Mouse (Mus musculus) liver, embryonic 16.5 days (tissue): ENCODE results near the gene Galnt16. TPM values are rescaled to one million over a fixed set of nuclear protein-coding genes. Genes with fewer than 3 reads are reported as not detected.

Experiments used
- ATAC-seq: fragments of 200-750 bp; cut with Nextera tagmentation; 2 replicates; pipeline ENCODE4 v1.8.0; 2017; ENCODE audit warnings: low read depth, mild to moderate bottlenecking, moderate number of reproducible peaks, moderate library complexity
- H3K27ac ChIP-seq: fragments of 300-500 bp; sonication (generic); 2 replicates; pipeline ENCODE4 v1.5.1; 2014; ENCODE audit warnings: mild to moderate bottlenecking, low read length
- H3K27me3 ChIP-seq: fragments of 300-500 bp; sonication (generic); 2 replicates; pipeline ENCODE4 v1.6.1; 2014; ENCODE audit warnings: low read depth, low read length, mixed read lengths; ENCODE audit not compliant: control insufficient read depth, insufficient read depth
- H3K36me3 ChIP-seq: fragments of 300-500 bp; sonication (generic); 2 replicates; pipeline ENCODE4 v1.6.1; 2014; ENCODE audit warnings: mild to moderate bottlenecking; ENCODE audit not compliant: control insufficient read depth, insufficient read depth
- H3K4me1 ChIP-seq: fragments of 300-500 bp; sonication (generic); 2 replicates; pipeline ENCODE4 v1.6.1; 2014; ENCODE audit warnings: low read depth, low read length, mixed read lengths; ENCODE audit not compliant: control insufficient read depth
- H3K4me2 ChIP-seq: fragments of 300-500 bp; sonication (generic); 2 replicates; pipeline ENCODE4 v1.6.1; 2014; ENCODE audit warnings: low read depth, low read length, mixed read lengths
- H3K4me3 ChIP-seq: fragments of 300-500 bp; sonication (generic); 2 replicates; pipeline ENCODE4 v1.5.1; 2014; ENCODE audit warnings: low read depth, mild to moderate bottlenecking, low read length
- H3K9ac ChIP-seq: fragments of 300-500 bp; sonication (generic); 2 replicates; pipeline ENCODE4 v1.6.1; 2014; ENCODE audit warnings: low read depth, low read length
- H3K9me3 ChIP-seq: fragments of 300-500 bp; sonication (generic); replicated peaks from 2 replicates; pipeline ENCODE4 v1.6.1; 2016; ENCODE audit warnings: low read length; ENCODE audit not compliant: control insufficient read depth
- WGBS: fragments of 180-500 bp; shearing (Covaris S2); extraction: QIAGEN DNeasy Blood & Tissue Kit; methylation state at CpG from one replicate; pipeline ENCODE4 v1.1.7; 2014; ENCODE audit not compliant: insufficient replicate concordance; 5-methylcytosine and 5-hydroxymethylcytosine counted together
- polyA plus RNA-seq: library from polyadenylated mRNA; unstranded; fragments of >200 nt; fragmentation: Nextera tagmentation; extraction: Ambion mirVana; gene quantifications from 2 replicates; pipeline ENCODE4 v1.2.1, GENCODE M21; 2015

Gene Galnt16
- polyA plus RNA-seq, 1 experiment from 2014 or later = 0.53 TPM

DNA sequence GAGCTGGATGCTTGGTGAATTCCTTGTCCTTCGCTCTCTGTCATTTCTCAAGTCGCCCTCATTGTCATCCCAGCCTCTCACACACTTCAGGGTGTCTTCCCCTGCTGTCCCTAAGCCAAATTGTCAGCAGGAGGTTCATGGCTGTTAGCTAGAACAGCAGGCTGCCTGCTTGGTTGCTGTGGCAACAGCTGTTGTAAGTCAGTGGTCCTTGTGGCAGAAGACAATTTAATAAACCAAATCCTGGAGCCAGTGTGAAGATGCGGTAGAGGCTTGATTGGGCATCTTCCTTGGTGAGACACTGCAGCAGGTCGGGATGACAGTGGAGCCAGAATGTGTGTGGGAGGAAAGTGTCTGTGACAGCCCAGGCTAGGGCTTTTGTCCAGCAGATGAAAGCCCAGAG lies 27.2 kb downstream of the Galnt16 start:
- 25% methylated on average over 4 of the region's 4 CpGs for WGBS
- H3K4me3 ChIP-seq = no peak overlapping the region

DNA sequence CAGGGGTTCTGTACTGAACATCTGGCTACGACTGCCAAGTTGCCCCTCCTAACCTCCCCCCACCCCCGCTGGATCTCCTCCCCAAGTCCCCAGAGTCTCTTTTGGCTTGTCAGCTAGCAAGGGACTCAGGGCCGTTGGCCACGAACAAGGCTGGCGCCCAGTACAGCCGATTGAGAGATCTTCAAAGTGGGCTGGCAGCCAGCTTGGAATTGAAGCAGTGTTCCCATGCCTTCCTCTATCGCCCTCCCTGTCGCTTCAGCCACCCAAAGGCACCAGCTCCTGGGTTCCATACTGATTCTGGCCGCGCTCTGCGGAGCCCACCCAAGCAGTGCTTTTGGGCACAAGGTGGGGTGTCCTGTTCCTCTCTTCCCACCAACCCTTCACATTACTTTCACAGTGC lies 31.6 kb downstream of the Galnt16 start:
- no peaks in the 10 kb centered on the region for H3K9me3 ChIP-seq
- H3K36me3 ChIP-seq = no peaks in the 10 kb centered on the region
- no peaks in the 10 kb centered on the region for H3K4me1 ChIP-seq
- no peak overlapping the region for H3K4me3 ChIP-seq
- ATAC-seq = no peak
- whole genome bisulfite sequencing = 60% methylated on average over 11 of the region's 11 CpGs
- H3K4me2 ChIP-seq = no peak overlapping the region
- no peak overlapping the region for H3K27ac ChIP-seq
- peaks cover under 1% of the 10 kb centered on the region; the same call in 1 of the 2 replicates for H3K27me3 ChIP-seq
- no peak overlapping the region for H3K9ac ChIP-seq

More for the DNA sequence above, 27.2 kb downstream of the Galnt16 start:
- no peak for ATAC-seq
- H3K4me1 ChIP-seq = no peaks in the 10 kb centered on the region
- no peaks in the 10 kb centered on the region for H3K9me3 ChIP-seq
- H3K36me3 ChIP-seq = no peaks in the 10 kb centered on the region
- no peak overlapping the region for H3K4me2 ChIP-seq
- H3K27me3 ChIP-seq = peaks cover 2% of the 10 kb centered on the region; the same call in 1 of the 2 replicates
- no peak overlapping the region for H3K9ac ChIP-seq
- no peak overlapping the region for H3K27ac ChIP-seq

DNA sequence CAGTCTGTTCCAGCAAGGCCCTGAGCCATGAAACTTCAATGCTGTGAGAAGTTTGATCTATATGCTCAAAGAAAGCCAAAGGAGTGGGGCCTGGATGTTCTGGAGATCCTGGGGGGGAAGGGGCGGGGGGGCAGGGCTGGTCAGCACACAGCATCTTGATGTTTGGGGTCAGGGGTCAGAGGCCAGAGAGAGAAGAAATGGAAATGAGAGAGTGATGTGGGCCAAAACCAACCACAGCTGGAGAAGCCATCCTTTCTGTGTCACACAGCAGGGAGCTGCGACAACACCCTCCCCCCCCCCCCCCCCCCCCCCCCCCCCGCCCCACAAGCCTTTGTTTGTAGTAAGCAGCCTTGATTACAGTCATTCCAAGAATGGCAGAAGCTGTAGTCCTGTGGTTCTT lies 35.1 kb downstream of the Galnt16 start:
- no peak for ATAC-seq
- 34% methylated on average over 2 of the region's 3 CpGs for WGBS
- Histone ChIP-seq H3K4me1 (no peaks in the 10 kb centered on the region), H3K27ac (no peak overlapping the region), H3K9ac (no peak overlapping the region), H3K36me3 (no peaks in the 10 kb centered on the region), H3K27me3 (no peaks in the 10 kb centered on the region), H3K4me3 (no peak overlapping the region), H3K4me2 (no peak overlapping the region), H3K9me3 (no peaks in the 10 kb centered on the region)

DNA sequence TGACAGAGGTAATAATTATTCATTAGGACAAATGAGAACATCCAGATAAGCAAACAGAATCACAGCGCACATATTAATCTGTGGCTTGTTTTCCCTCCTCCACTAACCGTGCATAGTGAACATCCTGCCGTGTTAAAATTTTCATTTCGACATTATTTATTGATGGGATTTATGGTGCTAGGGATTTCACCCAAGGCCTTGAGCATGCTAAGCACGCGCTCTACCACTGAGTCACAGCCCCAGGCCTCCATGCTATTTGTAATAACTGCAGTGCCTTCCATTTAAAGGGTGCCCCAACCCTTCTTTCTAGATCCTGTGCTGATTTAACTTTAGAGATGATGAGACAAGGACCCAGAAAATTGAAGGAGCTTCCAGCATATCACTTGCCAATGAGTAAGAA lies 36.2 kb downstream of the Galnt16 start:
- H3K9ac ChIP-seq = no peak overlapping the region
- no peaks in the 10 kb centered on the region for H3K27me3 ChIP-seq
- H3K4me1 ChIP-seq = no peaks in the 10 kb centered on the region
- no peak overlapping the region for H3K4me2 ChIP-seq
- H3K36me3 ChIP-seq = no peaks in the 10 kb centered on the region
- no peak overlapping the region for H3K4me3 ChIP-seq
- WGBS = 70% methylated on average over 6 of the region's 6 CpGs
- H3K9me3 ChIP-seq = no peaks in the 10 kb centered on the region
- H3K27ac ChIP-seq = no peak overlapping the region
- ATAC-seq = no peak

DNA sequence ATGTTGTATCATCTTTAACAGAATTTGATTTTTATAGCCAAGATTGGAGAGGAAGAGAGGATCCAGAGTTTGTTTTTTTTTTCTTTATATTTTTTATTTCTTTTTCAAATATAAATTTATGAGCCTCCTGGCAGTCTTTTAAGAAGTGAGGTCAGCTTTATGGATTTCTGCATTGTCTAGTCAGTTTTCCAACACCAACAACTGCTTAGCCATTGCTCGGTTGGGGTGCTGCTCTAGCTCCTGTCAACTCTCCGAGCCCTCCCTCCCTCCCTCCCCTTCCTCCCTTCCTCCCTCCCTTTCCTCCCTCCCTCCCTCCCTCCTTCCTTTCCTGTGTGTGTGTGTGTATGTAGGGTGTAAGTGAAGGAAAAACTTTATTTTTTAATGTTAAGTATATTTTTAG lies 43.8 kb downstream of the Galnt16 start:
- 16% methylated on average over 2 of the region's 2 CpGs for WGBS
- no peak overlapping the region for H3K27ac ChIP-seq
- H3K4me3 ChIP-seq = no peak overlapping the region
- H3K36me3 ChIP-seq = no peaks in the 10 kb centered on the region
- no peak overlapping the region for H3K4me2 ChIP-seq
- H3K4me1 ChIP-seq = no peaks in the 10 kb centered on the region
- H3K27me3 ChIP-seq = no peaks in the 10 kb centered on the region
- H3K9ac ChIP-seq = no peak overlapping the region
- no peak for ATAC-seq
- H3K9me3 ChIP-seq = no peaks in the 10 kb centered on the region

DNA sequence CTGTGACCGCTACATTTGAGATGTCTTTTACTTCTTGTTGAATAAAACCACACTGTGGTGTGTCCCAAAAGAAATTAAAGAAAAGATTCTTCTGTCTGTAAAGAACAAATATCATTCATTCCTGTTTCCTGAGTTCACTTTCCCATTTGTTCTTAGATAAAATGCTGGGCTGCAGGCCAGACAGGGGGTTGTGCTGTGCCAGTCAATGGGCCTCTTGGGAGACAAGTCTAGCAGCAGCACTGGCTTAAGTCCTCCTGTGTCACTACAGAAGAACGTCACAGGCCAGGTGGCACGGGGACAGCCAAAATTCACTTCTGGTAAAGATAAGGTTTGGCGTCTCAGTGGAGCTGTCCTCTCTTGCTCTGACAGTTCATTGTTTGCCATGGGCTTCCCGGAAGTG lies 44.7 kb downstream of the Galnt16 start:
- Histone ChIP-seq H3K9me3 (no peaks in the 10 kb centered on the region), H3K4me1 (no peaks in the 10 kb centered on the region), H3K27me3 (no peaks in the 10 kb centered on the region), H3K4me3 (no peak overlapping the region), H3K36me3 (no peaks in the 10 kb centered on the region), H3K27ac (no peak overlapping the region), H3K4me2 (no peak overlapping the region), H3K9ac (no peak overlapping the region)
- ATAC-seq = no peak
- 43% methylated on average over 5 of the region's 5 CpGs for WGBS

DNA sequence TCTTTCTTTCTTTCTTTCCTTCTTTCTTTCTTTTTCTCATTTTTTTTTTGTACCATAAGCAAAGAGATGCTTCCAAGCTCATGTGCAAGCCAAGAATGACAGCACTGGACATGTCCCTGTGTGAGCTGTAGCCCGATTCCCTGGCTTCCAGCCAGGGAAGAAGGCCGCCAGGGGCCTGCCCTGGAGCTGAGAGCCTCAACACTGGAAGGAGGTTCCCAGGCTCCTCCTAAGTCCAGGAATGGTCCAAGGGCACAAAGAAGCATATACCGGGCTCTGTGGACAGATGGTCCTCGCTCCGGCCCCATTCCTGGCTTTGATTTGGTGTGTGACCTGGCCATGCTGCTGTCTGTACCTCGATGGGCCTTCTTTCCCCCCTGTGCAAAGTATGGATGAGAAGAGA lies 46.9 kb downstream of the Galnt16 start:
- Histone ChIP-seq H3K27ac (no peak overlapping the region), H3K4me3 (no peak overlapping the region), H3K9me3 (no peaks in the 10 kb centered on the region), H3K9ac (no peak overlapping the region), H3K36me3 (no peaks in the 10 kb centered on the region), H3K4me1 (no peaks in the 10 kb centered on the region), H3K27me3 (no peaks in the 10 kb centered on the region), H3K4me2 (no peak overlapping the region)
- no peak for ATAC-seq
- WGBS = 58% methylated on average over 6 of the region's 6 CpGs

DNA sequence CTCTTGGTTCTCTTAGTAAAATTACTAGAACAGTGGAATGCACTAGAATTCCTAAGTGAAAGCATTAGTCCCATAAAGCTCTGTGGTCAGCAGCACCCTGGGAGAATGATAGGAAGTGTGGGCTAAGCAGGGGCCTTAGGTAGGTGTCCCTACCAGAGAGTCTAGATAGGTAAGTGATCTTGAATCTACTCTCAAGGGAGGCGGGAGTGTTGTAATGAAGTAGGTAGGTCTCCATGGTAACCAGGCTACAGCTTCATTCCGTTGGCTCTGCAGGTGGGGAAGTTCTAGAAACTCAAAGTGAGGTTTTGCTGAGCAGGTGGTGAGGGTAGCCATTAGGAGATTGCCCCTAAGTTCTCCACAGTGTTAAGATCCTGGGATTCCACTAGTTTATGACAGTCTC lies 47.7 kb downstream of the Galnt16 start:
- H3K9me3 ChIP-seq = no peaks in the 10 kb centered on the region
- no peaks in the 10 kb centered on the region for H3K36me3 ChIP-seq
- H3K4me2 ChIP-seq = no peak overlapping the region
- H3K27ac ChIP-seq = no peak overlapping the region
- no peak overlapping the region for H3K4me3 ChIP-seq
- H3K9ac ChIP-seq = no peak overlapping the region
- H3K27me3 ChIP-seq = no peaks in the 10 kb centered on the region
- 48% methylated on average over 2 of the region's 2 CpGs for WGBS
- H3K4me1 ChIP-seq = no peaks in the 10 kb centered on the region
- ATAC-seq = no peak

DNA sequence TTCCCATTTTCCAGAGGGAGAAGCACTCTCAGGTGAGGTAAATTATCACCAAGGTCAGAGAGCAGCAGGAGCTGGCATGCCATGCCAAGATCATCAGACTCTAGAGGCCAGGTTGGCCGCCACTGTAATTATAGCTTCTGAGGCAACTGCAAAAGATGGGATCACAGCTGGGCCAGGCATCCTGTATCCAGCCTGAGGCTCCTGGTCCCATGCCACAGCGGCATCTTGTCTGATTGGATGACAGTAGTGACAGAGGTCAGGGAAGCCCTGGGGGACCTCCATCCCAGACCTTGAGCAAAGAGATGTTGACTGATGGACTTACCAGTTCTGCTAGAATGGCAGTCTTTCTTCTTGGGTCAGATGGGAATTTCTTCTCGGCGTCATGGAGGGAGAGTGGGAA lies 48.4 kb downstream of the Galnt16 start:
- Histone ChIP-seq H3K4me3 (no peak overlapping the region), H3K9ac (no peak overlapping the region), H3K27me3 (no peaks in the 10 kb centered on the region), H3K4me1 (no peaks in the 10 kb centered on the region), H3K9me3 (no peaks in the 10 kb centered on the region), H3K36me3 (no peaks in the 10 kb centered on the region), H3K4me2 (no peak overlapping the region), H3K27ac (no peak overlapping the region)
- no peak for ATAC-seq
- WGBS = 47% methylated on average over 4 of the region's 4 CpGs

DNA sequence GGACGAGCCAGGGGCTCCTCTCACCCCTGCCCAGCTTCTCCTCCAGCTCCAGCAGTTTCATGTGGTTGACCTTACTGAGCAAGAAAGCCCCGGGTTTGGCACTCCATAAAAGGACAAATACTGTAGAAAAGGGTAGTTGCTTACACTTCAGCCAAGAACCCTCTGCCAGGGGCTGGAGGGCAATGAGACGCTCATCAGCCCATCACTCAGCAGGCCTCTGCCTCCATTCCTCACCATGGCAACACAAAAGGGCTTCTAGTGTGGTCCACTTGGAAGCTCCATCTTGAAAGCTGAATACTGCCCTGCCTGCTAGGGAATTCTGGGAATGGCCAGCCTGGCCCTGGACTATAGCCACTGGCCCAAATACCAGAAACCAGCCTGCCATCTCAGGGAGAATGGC lies 49.3 kb downstream of the Galnt16 start:
- no peaks in the 10 kb centered on the region for H3K27me3 ChIP-seq
- no peak for ATAC-seq
- WGBS = 34% methylated on average over 3 of the region's 3 CpGs
- H3K4me1 ChIP-seq = no peaks in the 10 kb centered on the region
- no peak overlapping the region for H3K27ac ChIP-seq
- no peak overlapping the region for H3K4me2 ChIP-seq
- H3K9ac ChIP-seq = no peak overlapping the region
- no peaks in the 10 kb centered on the region for H3K36me3 ChIP-seq
- no peak overlapping the region for H3K4me3 ChIP-seq
- H3K9me3 ChIP-seq = no peaks in the 10 kb centered on the region
